ENCODE assay signal across 13 mouse cellular contexts in genomic region chr9:25552532-25552931, GRCm38 (mm10).
DNase-seq lines count a peak whose midpoint lies in the region; ATAC-seq and TF ChIP-seq lines count a peak whose summit lies in the region.
"Had no signal": no experiment of that assay in that cellular context is flagged by ENCODE, and none has a peak within 500 bp of the region (broad histone marks: within the 10 kb centered on the region; RNA-seq: fewer than 3 reads in every experiment).

No protein-coding gene starts in this region.

- 15% methylated on average over 2 of the region's 2 CpGs for WGBS in heart, embryonic 12.5 days
- 50% methylated on average over 2 of the region's 2 CpGs for WGBS in lung, postnatal 0 days
- WGBS in liver, embryonic 11.5 days: 55% methylated on average over 2 of the region's 2 CpGs

- H3K9ac ChIP-seq in heart, embryonic 12.5 days: no peak overlapping the region
- no peak overlapping the region for H3K9ac ChIP-seq in lung, postnatal 0 days (replicated peaks; ENCODE audit: low read depth)
- H3K9ac ChIP-seq in liver, embryonic 11.5 days (ENCODE audit: low read depth, low read length): no peak overlapping the region

- H3K9me3 ChIP-seq in heart, embryonic 12.5 days (replicated peaks): no peaks in the 10 kb centered on the region
- H3K9me3 ChIP-seq in lung, postnatal 0 days (ENCODE audit: low read length): no peaks in the 10 kb centered on the region
- H3K9me3 ChIP-seq in liver, embryonic 11.5 days (ENCODE audit: control insufficient read depth, low read length): no peaks in the 10 kb centered on the region

- no peak overlapping the region for H3K4me2 ChIP-seq in heart, embryonic 12.5 days
- H3K4me2 ChIP-seq in lung, postnatal 0 days (replicated peaks; ENCODE audit: low read depth, low read length): no peak overlapping the region
- H3K4me2 ChIP-seq in liver, embryonic 11.5 days: no peak overlapping the region

- no peak overlapping the region for H3K4me3 ChIP-seq in heart, embryonic 12.5 days
- no peak overlapping the region for H3K4me3 ChIP-seq in lung, postnatal 0 days (ENCODE audit: low read depth, low read length)
- H3K4me3 ChIP-seq in liver, embryonic 11.5 days (ENCODE audit: low read depth, low read length): no peak overlapping the region
- H3K4me3 ChIP-seq: layer of hippocampus, adult 2 months had no signal

- TF ChIP-seq EP300 in lung, postnatal 0 days (IDR thresholded peaks at IDR 0.05): no peak

- no peaks in the 10 kb centered on the region for H3K27me3 ChIP-seq in heart, embryonic 12.5 days (replicated peaks)
- H3K27me3 ChIP-seq in lung, postnatal 0 days (replicated peaks; ENCODE audit: insufficient read depth, low read length): no peaks in the 10 kb centered on the region
- H3K27me3 ChIP-seq in liver, embryonic 11.5 days (replicated peaks; ENCODE audit: control insufficient read depth, insufficient read depth, low read length): no peaks in the 10 kb centered on the region
- H3K27me3 ChIP-seq: CH12.LX, Patski had no signal

- DNase-seq in heart, postnatal 10 days: no peak
- DNase-seq in lung, postnatal 0 days (ENCODE audit: low spot score): peak; percentile 17
- DNase-seq in lung, postnatal 25 days (ENCODE audit: low spot score): no peak
- no peak for DNase-seq in liver, embryonic 11.5 days (ENCODE audit: low spot score)
- DNase-seq in yolk sac, embryonic 10.5 days (ENCODE audit: low spot score): peak; percentile 29
- no peak for DNase-seq in kidney, postnatal 36 days
- DNase-seq: cerebellum, adult 18-20 months; lung, postnatal 4 days; thymus, postnatal 25 days had no signal

- intact Hi-C loops in heart, postnatal 10 days (cut with DNase I): no loop called here

- no peak overlapping the region for H3K27ac ChIP-seq in heart, embryonic 12.5 days (ENCODE audit: poor library complexity, severe bottlenecking)
- no peak overlapping the region for H3K27ac ChIP-seq in lung, postnatal 0 days (ENCODE audit: low read length)
- H3K27ac ChIP-seq in liver, embryonic 11.5 days (ENCODE audit: low read depth, low read length): no peak overlapping the region
- H3K27ac ChIP-seq: layer of hippocampus, adult 2 months had no signal

- peaks cover 33% of the 10 kb centered on the region for H3K4me1 ChIP-seq in heart, embryonic 12.5 days (replicated peaks)
- H3K4me1 ChIP-seq in lung, postnatal 0 days (ENCODE audit: insufficient read depth, low read depth, low read length): peaks cover 6% of the 10 kb centered on the region; the same call in 1 of the 2 replicates
- H3K4me1 ChIP-seq in liver, embryonic 11.5 days (replicated peaks; ENCODE audit: control insufficient read depth, insufficient read depth, low read length): peaks cover 2% of the 10 kb centered on the region; the same call in 1 of the 2 replicates

- H3K36me3 ChIP-seq in heart, embryonic 12.5 days: no peaks in the 10 kb centered on the region
- no peaks in the 10 kb centered on the region for H3K36me3 ChIP-seq in lung, postnatal 0 days (ENCODE audit: insufficient read depth, low read length)
- no peaks in the 10 kb centered on the region for H3K36me3 ChIP-seq in liver, embryonic 11.5 days (ENCODE audit: control insufficient read depth, insufficient read depth, low read length)

- 0 out of 2 replicates have a peak, but pooled peaks have one; percentile 25 for ATAC-seq in heart, embryonic 12.5 days (ENCODE audit: insufficient number of reproducible peaks, low FRiP score)
- ATAC-seq in lung, postnatal 0 days: no peak
- 0 out of 2 replicates have a peak, but pooled peaks have one; percentile 18 for ATAC-seq in liver, embryonic 11.5 days (replicated peaks; ENCODE audit: low FRiP score)
- ATAC-seq: Patski had no signal

- TF ChIP-seq CTCF in lung, postnatal 0 days (IDR thresholded peaks at IDR 0.05): no peak

Comparison
In these comparisons a context has a peak if more than half of its experiments do, and no peak if none do; other contexts are left out.
1. DNase-seq: peak in lung, postnatal 0 days (single experiment) and yolk sac, embryonic 10.5 days (single experiment); none in heart, postnatal 10 days (0 of 2), lung, postnatal 25 days (single experiment), liver, embryonic 11.5 days (single experiment) and kidney, postnatal 36 days (0 of 2).